Mouse (Mus musculus) retina, embryonic 14.5 days (tissue): Measurements from ENCODE around the gene Rtl10.

ENCODE experiments used
- DNase-seq: peaks from one replicate; pipeline ENCODE4 v3.0.0-alpha.2; 2015; ENCODE audit warnings: low spot score

The Rtl10 gene

DNA sequence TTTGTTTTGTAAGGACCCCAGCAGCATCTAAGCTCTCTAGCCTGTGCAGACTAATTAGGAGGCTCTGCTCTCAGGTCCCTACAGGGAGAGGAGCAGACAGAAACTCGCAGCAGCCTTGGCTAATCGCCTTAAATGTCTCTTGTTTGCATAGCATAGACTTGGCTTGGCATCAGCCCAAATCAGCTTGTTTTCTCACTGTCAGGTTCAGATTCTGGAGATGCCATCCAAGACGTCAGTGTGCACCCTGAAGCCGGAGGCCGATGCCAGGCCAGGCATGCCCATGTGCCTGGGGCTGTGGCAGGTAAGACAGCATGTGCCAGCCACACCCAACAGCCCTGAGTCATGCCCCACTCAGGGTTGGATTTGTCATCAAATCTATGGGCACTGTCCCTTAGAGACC lies 49.2 kb downstream of the Rtl10 start:
- no peak for DNase-seq
